Mouse (Mus musculus): ENCODE data around the gene Psmb9.

DNA sequence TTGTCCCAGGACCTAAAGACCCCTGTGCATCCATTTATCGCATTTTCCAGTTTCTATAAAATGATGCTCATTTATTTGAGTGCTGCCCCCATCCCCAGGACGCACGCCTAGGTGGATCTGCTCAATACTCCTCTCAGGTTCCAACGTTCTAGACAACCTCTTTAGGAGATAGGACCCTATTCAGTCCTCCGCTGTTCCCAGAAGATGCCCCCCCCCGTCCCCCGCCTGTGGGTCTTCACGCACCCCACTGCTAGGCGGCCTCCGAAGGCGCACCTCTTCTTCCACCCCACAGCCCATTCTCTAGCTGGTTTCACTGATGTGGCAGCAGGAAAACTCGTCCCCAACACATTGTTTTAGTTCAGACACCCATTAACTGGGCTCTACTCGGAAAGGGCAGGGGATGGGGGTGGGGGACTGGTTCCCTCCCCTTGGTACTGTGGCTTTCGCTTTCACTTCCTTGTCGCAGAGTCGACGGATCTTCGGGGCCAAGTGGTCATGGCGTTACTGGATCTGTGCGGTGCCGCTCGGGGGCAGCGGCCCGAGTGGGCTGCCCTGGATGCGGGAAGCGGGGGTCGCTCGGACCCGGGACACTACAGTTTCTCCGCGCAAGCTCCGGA, 10.4 kb upstream of the Psmb9 start:
- no peak for TF ChIP-seq CTCF (IDR thresholded peaks at IDR 0.05)
- peak; percentile 79 for TF ChIP-seq POLR2A (IDR thresholded peaks at IDR 0.05; ENCODE audit: insufficient read depth, low read depth, low read length)
- peak; percentile 52; the same call in 1 of the 2 replicates for TF ChIP-seq EP300 (IDR thresholded peaks at IDR 0.05; ENCODE audit: insufficient read depth, low read depth, low read length)
